Mouse (Mus musculus): ENCODE results near the gene Dlg2. TPM values are rescaled to one million over a fixed set of nuclear protein-coding genes. Genes with fewer than 3 reads are reported as not detected.

Dlg2 gene
- 18.6 and 19.4 TPM in 2 replicates for polyA plus RNA-seq (2015; fragmentation: Nextera tagmentation; extraction: Ambion mirVana)

DNA sequence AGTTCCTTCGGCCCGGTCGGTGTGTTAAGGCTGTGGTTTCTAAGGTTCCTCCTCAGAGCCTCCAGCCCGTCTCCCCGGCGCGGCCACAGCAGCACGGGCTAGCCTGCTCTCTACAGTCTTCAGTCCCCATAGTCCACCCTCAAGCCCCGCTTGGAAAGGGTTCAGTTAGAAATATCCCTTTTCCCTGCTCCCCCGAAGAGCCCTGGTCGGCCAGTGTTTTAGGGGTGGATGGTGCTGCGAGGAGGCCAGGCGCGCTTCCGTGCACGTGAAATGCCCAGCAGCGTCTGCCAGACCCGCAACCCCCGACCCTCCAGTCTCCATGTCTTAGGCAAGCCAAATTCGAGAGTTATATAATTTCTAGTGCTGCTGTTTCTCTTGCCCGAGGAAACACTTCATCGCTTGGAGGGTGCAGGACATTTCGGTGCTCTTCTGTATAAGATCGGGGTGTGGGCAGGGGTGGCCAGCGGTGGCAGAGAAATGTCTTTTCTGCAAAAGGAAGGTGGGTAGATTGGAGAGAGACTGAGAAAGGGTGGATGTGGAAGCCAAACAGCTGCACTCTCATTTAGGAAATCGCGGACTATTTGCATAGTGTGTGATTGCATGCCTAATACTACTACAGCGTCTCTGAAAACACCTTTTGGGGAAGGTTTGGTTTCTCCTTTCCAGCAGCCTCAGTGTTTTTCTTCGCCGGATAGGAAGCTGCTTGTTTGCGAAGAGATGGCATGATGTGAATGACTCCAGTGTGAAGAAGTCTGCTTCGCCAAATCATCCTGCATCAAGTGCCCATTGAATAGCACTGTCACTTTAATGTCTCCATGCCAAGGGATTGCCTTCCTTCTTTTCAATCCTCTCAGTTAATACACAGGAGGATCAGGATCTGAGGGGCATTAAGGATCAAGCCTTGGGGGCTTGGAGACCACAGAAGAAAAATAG lies at the start of gene Dlg2:
Gene Dlg2 (plus strand): TSS at position 360 of the 933 bp plus-strand sequence.
- Histone ChIP-seq H3K4me2 (peak within 1 kb of the TSS; percentile 65), H3K36me3 (no peaks in the 10 kb centered on the region), H3K27me3 (peaks cover 3% of the 10 kb centered on the region; the same call in 1 of the 2 replicates), H3K9me3 (no peaks in the 10 kb centered on the region), H3K4me3 (peak within 1 kb of the TSS; percentile 69), H3K4me1 (replicated peaks) (peaks cover 14% of the 10 kb centered on the region), H3K27ac (peak within 1 kb of the TSS; percentile 92), H3K9ac (peak within 1 kb of the TSS; percentile 83)
- 1% methylated on average over 32 of the region's 32 CpGs for WGBS
- peak; percentile 92; the same call in 1 of the 2 replicates for ATAC-seq (ENCODE audit: low FRiP score)

DNA sequence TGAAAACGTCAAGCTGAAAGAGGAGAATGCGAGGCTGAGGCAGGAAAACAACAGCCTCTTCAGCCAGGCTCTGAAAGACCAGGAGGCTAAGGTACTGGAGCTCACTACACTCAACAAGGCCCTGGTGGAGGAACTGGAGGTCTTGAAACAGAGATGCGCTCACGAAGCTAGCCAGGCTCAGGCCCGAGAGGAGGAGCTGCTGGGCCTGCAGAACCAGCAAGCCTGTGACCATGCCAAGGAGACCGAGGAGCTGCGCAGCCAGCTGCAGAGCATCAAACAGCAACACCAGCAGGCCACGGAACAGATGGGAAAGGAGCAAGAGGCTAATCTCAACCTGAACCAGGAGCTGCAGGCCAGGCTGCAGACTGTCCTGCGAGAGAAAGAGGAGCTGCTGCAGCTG lies 49.5 kb upstream of the Dlg2 start:
- ATAC-seq (ENCODE audit: low FRiP score): no peak
- 71% methylated on average over 9 of the region's 9 CpGs for WGBS
- Histone ChIP-seq H3K4me3 (peak overlapping the region; percentile 36), H3K27ac (no peak overlapping the region), H3K4me1 (replicated peaks) (peaks cover 9% of the 10 kb centered on the region), H3K27me3 (no peaks in the 10 kb centered on the region), H3K4me2 (peak overlapping the region; percentile 73), H3K9me3 (no peaks in the 10 kb centered on the region), H3K36me3 (no peaks in the 10 kb centered on the region), H3K9ac (peak overlapping the region; percentile 70)

DNA sequence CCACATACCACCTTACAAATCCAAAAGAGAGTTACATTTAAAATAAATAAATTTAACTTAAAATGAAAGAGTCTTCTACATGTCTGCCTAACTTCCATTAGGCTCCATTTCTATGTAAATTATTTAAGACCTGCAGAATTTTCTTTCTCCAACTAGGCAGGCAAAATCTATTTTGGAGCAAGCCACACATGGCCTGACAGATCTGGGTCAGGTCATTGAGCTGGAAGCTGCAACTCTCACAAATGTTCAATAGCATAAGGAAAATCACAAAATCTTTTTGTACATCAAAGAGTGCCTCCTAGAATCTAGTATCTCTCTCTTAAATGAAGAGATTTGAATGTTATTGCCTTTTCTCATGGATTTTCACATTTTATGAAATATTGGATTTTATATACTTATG lies 44.3 kb upstream of the Dlg2 start:
- Histone ChIP-seq H3K4me2 (no peak overlapping the region), H3K9me3 (no peaks in the 10 kb centered on the region), H3K27ac (no peak overlapping the region), H3K27me3 (no peaks in the 10 kb centered on the region), H3K9ac (no peak overlapping the region), H3K36me3 (no peaks in the 10 kb centered on the region), H3K4me1 (replicated peaks) (peaks cover 2% of the 10 kb centered on the region), H3K4me3 (no peak overlapping the region)
- ATAC-seq (ENCODE audit: low FRiP score): no peak

DNA sequence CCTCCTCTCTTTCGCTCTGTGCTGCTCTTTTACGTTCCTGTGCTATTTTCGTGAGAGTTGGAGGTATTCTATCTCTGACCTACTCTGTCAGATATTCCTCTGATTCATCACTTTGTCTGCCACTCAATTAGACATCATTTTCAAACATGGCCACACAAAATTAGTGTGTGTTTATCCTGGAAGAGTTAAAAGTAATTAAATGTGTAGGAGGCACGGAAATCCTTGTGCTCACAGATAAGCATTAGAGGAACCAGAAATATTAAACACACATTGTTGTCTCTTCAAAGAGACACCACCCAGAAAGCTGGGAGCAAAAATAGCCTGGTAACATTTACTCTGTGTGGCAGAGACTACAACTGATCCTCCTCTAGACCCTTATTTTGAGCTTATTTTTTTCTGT lies 36.4 kb upstream of the Dlg2 start:
- WGBS: 96% methylated on average over 4 of the region's 4 CpGs
- no peaks in the 10 kb centered on the region for H3K9me3 ChIP-seq
- H3K27me3 ChIP-seq: no peaks in the 10 kb centered on the region
- H3K4me1 ChIP-seq (replicated peaks): peaks cover 3% of the 10 kb centered on the region; the same call in 1 of the 2 replicates
- no peak overlapping the region for H3K9ac ChIP-seq
- no peak overlapping the region for H3K27ac ChIP-seq
- no peak overlapping the region for H3K4me2 ChIP-seq
- H3K36me3 ChIP-seq: no peaks in the 10 kb centered on the region
- no peak overlapping the region for H3K4me3 ChIP-seq
- no peak for ATAC-seq (ENCODE audit: low FRiP score)

DNA sequence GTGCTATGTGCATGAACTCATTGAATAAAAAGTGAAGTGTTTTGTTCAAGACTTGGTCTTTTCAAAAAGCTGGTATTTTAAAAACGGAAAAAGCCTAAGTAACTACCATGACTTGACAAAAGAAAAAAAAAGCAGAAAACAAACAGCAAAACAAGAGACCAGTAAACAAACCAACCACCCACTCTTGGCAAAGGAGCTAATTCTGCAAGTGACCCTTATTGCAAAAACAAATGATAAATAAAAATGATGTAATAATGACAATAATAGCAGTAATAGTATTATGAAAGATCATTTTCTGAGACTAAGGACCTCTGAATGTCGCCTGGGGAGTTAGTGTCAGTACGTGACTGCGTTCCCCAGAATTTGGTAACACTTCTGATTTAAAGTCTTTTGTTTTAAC lies 34.4 kb upstream of the Dlg2 start:
- peaks cover 9% of the 10 kb centered on the region for H3K4me1 ChIP-seq (replicated peaks)
- peak overlapping the region; percentile 98 for H3K4me3 ChIP-seq
- peak; percentile 27 for ATAC-seq (ENCODE audit: low FRiP score)
- no peaks in the 10 kb centered on the region for H3K9me3 ChIP-seq
- no peaks in the 10 kb centered on the region for H3K27me3 ChIP-seq
- H3K4me2 ChIP-seq: peak overlapping the region; percentile 61
- H3K36me3 ChIP-seq: no peaks in the 10 kb centered on the region
- 7% methylated on average over 4 of the region's 4 CpGs for WGBS
- H3K27ac ChIP-seq: peak overlapping the region; percentile 98
- peak overlapping the region; percentile 97 for H3K9ac ChIP-seq

DNA sequence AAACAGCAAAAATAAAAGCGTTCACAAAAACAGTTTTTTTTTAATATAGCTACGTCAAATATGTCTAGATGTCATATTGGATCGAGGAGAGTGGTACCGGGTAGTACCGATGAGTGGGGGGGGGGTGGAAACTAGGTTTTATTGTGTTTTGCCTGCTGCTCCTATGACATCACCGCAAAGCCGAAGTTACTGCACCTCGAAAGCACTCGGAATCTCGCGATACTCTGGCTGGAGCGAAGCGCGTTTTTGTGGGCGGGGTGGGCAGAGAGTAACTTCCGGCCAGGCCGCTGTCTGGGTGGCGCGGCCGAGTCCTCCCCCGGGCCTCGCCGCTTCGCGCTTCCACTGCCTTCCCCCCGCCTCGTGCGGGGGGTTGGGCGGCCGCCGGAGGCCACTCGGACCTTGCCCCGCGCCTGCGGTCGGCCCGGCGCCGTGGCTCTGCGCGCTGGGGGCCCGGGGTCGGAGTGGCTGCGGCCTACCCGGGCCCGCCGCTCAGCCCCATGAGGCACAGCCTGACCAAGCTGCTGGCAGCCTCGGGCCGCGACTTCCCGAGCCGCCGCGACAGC lies 33.9 kb upstream of the Dlg2 start, which contains the start of gene Crebzf:
Gene Crebzf (plus strand): TSS at position 212 of the 563 bp plus-strand sequence.
- Histone ChIP-seq H3K9me3 (no peaks in the 10 kb centered on the region), H3K27me3 (no peaks in the 10 kb centered on the region), H3K36me3 (peaks cover 2% of the 10 kb centered on the region; the same call in 1 of the 2 replicates), H3K9ac (peak within 1 kb of the TSS; percentile 97), H3K4me2 (peak within 1 kb of the TSS; percentile 98), H3K4me3 (peak within 1 kb of the TSS; percentile 98), H3K27ac (peak within 1 kb of the TSS; percentile 98), H3K4me1 (replicated peaks) (peaks cover 9% of the 10 kb centered on the region)
- WGBS: under 1% methylated on average over 47 of the region's 54 CpGs
- ATAC-seq (ENCODE audit: low FRiP score): peak; percentile 97

DNA sequence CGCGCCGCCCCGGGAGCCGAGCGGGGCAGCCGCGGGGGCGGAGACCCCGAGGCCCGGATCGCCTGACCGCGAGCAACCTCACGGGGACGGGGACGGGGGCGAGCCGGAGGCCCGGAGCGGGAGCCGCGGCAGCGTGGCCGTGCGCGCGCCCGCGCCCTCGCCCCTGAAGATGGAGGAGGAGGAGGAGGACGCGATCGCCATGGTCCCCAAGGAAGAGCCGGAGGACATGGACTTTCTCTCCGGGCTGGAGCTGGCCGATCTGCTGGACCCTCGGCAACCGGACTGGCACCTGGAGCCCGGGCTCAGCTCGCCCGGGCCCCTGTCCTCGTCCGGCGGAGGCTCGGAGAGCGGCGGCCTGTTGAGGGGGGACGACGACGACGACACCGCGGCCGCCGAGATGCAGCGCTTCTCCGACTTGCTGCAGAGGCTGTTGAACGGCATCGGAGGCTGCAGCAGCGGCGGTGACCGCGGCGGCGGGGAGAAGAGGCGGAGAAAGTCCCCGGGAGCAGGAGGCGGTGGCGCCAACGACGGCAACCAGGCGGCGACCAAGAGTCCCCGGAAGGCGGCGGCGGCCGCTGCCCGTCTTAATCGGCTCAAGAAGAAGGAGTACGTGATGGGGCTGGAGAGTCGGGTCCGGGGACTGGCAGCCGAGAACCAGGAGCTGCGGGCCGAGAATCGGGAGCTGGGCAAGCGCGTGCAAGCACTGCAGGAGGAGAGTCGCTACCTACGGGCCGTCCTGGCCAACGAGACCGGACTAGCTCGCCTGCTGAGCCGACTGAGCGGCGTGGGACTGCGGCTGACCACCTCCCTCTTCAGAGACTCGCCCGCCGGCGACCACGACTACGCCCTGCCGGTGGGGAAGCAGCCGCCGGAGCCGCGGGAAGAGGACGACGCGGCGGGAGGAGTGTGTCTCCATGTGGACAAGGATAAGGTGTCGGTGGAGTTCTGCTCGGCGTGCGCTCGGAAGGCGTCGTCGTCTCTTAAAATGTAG lies 33.1 kb upstream of the Dlg2 start:
- ATAC-seq (ENCODE audit: low FRiP score): peak; percentile 76
- H3K27ac ChIP-seq: peak overlapping the region; percentile 98
- under 1% methylated on average over 95 of the region's 123 CpGs for WGBS
- peak overlapping the region; percentile 98 for H3K4me2 ChIP-seq
- no peaks in the 10 kb centered on the region for H3K9me3 ChIP-seq
- H3K36me3 ChIP-seq: peaks cover 3% of the 10 kb centered on the region; the same call in 1 of the 2 replicates
- peak overlapping the region; percentile 98 for H3K4me3 ChIP-seq
- peaks cover 9% of the 10 kb centered on the region for H3K4me1 ChIP-seq (replicated peaks)
- H3K27me3 ChIP-seq: no peaks in the 10 kb centered on the region
- H3K9ac ChIP-seq: peak overlapping the region; percentile 97

DNA sequence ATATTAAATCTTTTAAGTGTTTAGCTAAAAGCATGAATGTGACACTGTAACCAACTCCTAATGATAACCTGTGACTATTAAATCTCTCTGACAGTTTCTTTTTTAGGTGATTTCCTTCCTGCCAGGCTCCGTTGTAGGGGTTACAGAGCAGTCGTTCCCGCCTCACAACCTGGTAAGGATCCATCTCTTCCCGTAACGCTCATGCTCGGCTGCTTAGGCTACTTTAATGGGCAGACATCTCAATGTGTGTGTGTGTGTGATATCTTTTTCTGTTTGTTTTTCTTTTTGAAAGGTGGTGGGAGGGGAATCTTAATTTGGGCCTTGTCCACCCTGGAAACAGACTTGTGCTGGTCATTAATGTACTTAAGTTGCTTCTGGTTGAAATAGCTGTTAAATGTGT lies 32.3 kb upstream of the Dlg2 start:
- Histone ChIP-seq H3K4me1 (replicated peaks) (peaks cover 9% of the 10 kb centered on the region), H3K9me3 (no peaks in the 10 kb centered on the region), H3K9ac (peak overlapping the region; percentile 97), H3K4me3 (peak overlapping the region; percentile 98), H3K27me3 (no peaks in the 10 kb centered on the region), H3K27ac (peak overlapping the region; percentile 98; the same call in 1 of the 2 replicates), H3K36me3 (peaks cover 6% of the 10 kb centered on the region), H3K4me2 (peak overlapping the region; percentile 98)
- WGBS: 2% methylated on average over 6 of the region's 6 CpGs
- ATAC-seq (ENCODE audit: low FRiP score): no peak

DNA sequence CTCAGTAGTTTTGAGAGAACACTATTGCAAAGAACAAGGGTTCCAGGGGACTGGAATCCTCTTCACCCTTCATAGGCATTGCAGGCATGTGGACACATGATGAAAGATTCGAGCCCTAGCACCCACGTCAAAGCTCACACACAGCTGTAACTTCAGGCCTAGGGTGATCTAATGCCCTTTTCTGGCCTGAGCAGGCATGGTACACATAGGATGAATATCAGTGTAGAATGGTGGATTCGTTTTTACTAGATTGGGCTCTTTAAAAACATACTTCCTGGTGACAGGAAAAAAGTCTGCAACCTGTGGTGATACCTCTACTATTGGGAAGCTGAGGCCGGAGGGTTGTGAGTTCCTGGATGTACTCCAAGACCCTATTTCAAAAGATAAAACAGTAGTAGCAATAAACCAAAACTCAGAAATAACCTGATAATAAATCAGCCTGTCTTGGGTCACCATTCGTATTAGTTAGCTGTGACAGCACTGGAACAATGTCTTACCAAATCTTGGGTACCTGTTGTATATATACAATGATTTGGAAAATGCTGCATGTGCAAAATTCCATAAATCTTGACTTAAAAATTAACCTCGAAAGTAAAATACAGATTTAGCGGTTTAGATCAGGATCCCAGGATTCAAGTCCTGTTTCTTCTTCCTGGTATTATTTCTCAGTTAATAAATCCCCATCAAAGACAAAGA lies 20.2 kb upstream of the Dlg2 start:
- no peaks in the 10 kb centered on the region for H3K27me3 ChIP-seq
- no peaks in the 10 kb centered on the region for H3K9me3 ChIP-seq
- peak overlapping the region; percentile 69 for H3K4me3 ChIP-seq
- peak overlapping the region; percentile 56 for H3K4me2 ChIP-seq
- H3K4me1 ChIP-seq (replicated peaks): peaks cover 16% of the 10 kb centered on the region
- peak overlapping the region; percentile 93; the same call in 1 of the 2 replicates for H3K27ac ChIP-seq
- H3K9ac ChIP-seq: peak overlapping the region; percentile 86
- 42% methylated on average over 7 of the region's 7 CpGs for WGBS
- no peak for ATAC-seq (ENCODE audit: low FRiP score)
- H3K36me3 ChIP-seq: peaks cover 17% of the 10 kb centered on the region

DNA sequence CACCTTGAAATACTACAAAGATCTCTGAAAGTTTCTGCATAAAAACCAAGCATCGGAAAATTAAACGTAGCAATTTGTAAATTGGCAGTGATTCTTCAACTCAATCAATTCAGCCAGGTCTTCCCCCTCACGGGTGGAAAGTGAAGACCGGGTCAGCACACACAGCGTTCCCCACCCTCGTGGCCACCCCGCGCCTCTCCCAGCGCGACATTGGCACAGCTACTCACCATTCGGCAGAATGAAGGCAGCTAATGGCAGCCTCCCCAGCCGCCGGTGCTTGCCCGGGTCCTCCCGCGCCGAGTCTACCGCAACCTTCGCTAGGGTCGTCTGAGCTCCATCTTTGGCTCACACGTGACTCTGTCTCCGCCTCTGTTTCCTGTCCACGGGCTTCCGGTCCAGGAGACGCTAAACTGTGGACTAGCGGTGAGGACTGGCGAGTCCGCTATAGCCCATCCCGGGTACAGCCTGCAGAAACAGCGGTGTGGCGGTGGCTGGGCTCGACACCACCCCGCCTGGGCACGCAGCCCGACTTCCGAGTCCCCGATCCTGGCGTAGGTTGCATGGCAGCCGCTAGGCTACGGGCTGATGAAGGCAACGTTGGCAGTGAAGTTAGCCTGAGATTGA lies 19.5 kb upstream of the Dlg2 start, which contains the start of gene Tmem126a:
Gene Tmem126a (minus strand): TSS at position 385 of the 624 bp plus-strand sequence.
- H3K9me3 ChIP-seq: no peaks in the 10 kb centered on the region
- peaks cover 16% of the 10 kb centered on the region for H3K4me1 ChIP-seq (replicated peaks)
- H3K4me2 ChIP-seq: peak within 1 kb of the TSS; percentile 56
- peak; percentile 98 for ATAC-seq (ENCODE audit: low FRiP score)
- WGBS: under 1% methylated on average over 41 of the region's 41 CpGs
- peak within 1 kb of the TSS; percentile 86 for H3K9ac ChIP-seq
- peak within 1 kb of the TSS; percentile 69 for H3K4me3 ChIP-seq
- peak within 1 kb of the TSS; percentile 93 for H3K27ac ChIP-seq
- no peaks in the 10 kb centered on the region for H3K27me3 ChIP-seq
- peaks cover 15% of the 10 kb centered on the region for H3K36me3 ChIP-seq

DNA sequence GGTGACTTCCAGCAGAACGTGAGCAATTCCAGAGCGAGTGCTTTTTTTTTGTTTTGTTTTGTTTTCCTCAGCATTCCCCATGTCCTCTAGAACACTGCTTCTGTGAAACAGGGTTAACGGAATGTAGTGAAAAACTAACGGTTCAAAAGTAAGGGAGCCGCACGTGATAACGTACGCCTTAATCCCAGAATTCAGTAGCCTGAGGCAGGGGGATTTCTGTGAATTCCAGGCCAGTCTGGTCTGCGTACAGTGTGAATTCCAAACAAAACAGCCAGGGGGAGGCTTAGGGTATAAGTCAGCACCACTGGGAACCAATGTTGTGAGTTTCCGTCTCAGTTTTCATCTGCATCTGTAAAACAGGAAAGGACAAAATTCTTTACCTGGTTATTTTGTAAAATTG lies 19.0 kb upstream of the Dlg2 start:
- H3K9ac ChIP-seq: peak overlapping the region; percentile 86
- no peaks in the 10 kb centered on the region for H3K9me3 ChIP-seq
- H3K27me3 ChIP-seq: no peaks in the 10 kb centered on the region
- H3K4me3 ChIP-seq: peak overlapping the region; percentile 69
- peak overlapping the region; percentile 93 for H3K27ac ChIP-seq
- H3K36me3 ChIP-seq: peaks cover 15% of the 10 kb centered on the region
- ATAC-seq (ENCODE audit: low FRiP score): peak; percentile 78
- H3K4me1 ChIP-seq (replicated peaks): peaks cover 16% of the 10 kb centered on the region
- 15% methylated on average over 10 of the region's 10 CpGs for WGBS
- H3K4me2 ChIP-seq: peak overlapping the region; percentile 56
